Mouse (Mus musculus): ENCODE data around the gene Insr.

DNA sequence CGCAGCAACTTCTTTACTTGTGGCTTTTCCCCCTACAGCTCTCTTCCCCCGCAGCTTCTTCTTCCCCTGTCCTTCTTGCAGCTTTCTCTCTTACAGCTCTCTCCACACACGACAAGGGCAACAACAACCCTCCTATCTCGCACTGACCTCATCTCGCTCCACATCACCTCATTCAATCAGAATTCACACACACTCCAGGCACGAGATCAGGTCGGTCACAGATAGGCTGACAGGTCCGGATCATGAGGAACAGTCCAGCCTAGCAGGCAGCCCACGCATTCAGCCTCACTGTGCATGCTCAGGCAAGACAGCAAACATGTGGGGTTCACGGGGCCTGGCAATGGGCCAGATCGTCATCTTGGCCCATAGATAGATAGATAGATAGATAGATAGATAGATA lies 30.2 kb upstream of the Insr start:
- TF ChIP-seq CTCF (IDR thresholded peaks at IDR 0.05; ENCODE audit: control insufficient read depth, insufficient read depth, low read length) (no peak), POLR2A (IDR thresholded peaks at IDR 0.05; ENCODE audit: borderline replicate concordance, control insufficient read depth, low read depth, low read length) (no peak)

Measured in bone marrow, adult 2 months (tissue).